ENCODE assay signal across 8 mouse cellular contexts in genomic region chr1:131335604-131336003, GRCm38 (mm10). TPM values are rescaled to one million over a fixed set of nuclear protein-coding genes. Genes with fewer than 3 reads are reported as not detected.
DNase-seq lines count a peak whose midpoint lies in the region; ATAC-seq and TF ChIP-seq lines count a peak whose summit lies in the region.

No protein-coding gene starts in this region.

- no peak overlapping the region for H3K9ac ChIP-seq in heart, embryonic 13.5 days
- no peak overlapping the region for H3K9ac ChIP-seq in heart, adult 2 months (ENCODE audit: low read depth, low read length)
- H3K9ac ChIP-seq in embryonic facial prominence, embryonic 13.5 days: no peak overlapping the region

- ATAC-seq in heart, embryonic 13.5 days (ENCODE audit: extremely low read depth, insufficient number of reproducible peaks, low FRiP score, low TSS enrichment): no peak
- ATAC-seq in embryonic facial prominence, embryonic 13.5 days (ENCODE audit: insufficient number of reproducible peaks, insufficient read depth, low FRiP score, low TSS enrichment, low read depth): no peak

- peak overlapping the region; percentile 62 for H3K27ac ChIP-seq in heart, embryonic 13.5 days (replicated peaks)
- H3K27ac ChIP-seq in heart, adult 2 months: no peak overlapping the region
- 0 out of 2 replicates have a peak overlapping the region, but pooled peaks have one; percentile 22 for H3K27ac ChIP-seq in embryonic facial prominence, embryonic 13.5 days

- peaks cover 80% of the 10 kb centered on the region for H3K36me3 ChIP-seq in heart, embryonic 13.5 days
- peaks cover 3% of the 10 kb centered on the region for H3K36me3 ChIP-seq in heart, adult 2 months (ENCODE audit: control insufficient read depth, insufficient read depth, low read length)
- H3K36me3 ChIP-seq in embryonic facial prominence, embryonic 13.5 days: peaks cover 45% of the 10 kb centered on the region

- H3K4me3 ChIP-seq in heart, embryonic 13.5 days: no peak overlapping the region
- no peak overlapping the region for H3K4me3 ChIP-seq in heart, adult 2 months
- H3K4me3 ChIP-seq in embryonic facial prominence, embryonic 13.5 days: no peak overlapping the region

- no peak for DNase-seq in heart, adult 2 months
- DNase-seq in testis, postnatal 10 days (ENCODE audit: low spot score): peak; percentile 57
- no peak for DNase-seq in testis, postnatal 14 days (ENCODE audit: low spot score)
- no peak for DNase-seq in ovary, postnatal 10 days (ENCODE audit: low spot score)
- DNase-seq in layer of hippocampus, postnatal 36 days: no peak
- DNase-seq in urinary bladder, adult 2 months (ENCODE audit: low spot score): no peak

- no peak overlapping the region for H3K4me2 ChIP-seq in heart, embryonic 13.5 days
- no peak overlapping the region for H3K4me2 ChIP-seq in embryonic facial prominence, embryonic 13.5 days

- no peaks in the 10 kb centered on the region for H3K9me3 ChIP-seq in heart, embryonic 13.5 days
- H3K9me3 ChIP-seq in embryonic facial prominence, embryonic 13.5 days: no peaks in the 10 kb centered on the region

- no peak for TF ChIP-seq POLR2A in heart, adult 2 months (IDR thresholded peaks at IDR 0.05; ENCODE audit: insufficient read depth, low read depth, low read length)

- intact Hi-C loops in heart, adult 2 months (cut with DNase I): no loop called here

- WGBS in heart, embryonic 13.5 days: 44% methylated on average over 3 of the region's 3 CpGs
- WGBS in heart, adult 2 months: 67% methylated on average over 3 of the region's 3 CpGs
- WGBS in embryonic facial prominence, embryonic 13.5 days: 49% methylated on average over 3 of the region's 3 CpGs

- TF ChIP-seq CTCF in heart, adult 2 months (IDR thresholded peaks at IDR 0.05): no peak

- peaks cover 25% of the 10 kb centered on the region for H3K4me1 ChIP-seq in heart, embryonic 13.5 days
- H3K4me1 ChIP-seq in heart, adult 2 months (ENCODE audit: control insufficient read depth, insufficient read depth, low read length): no peaks in the 10 kb centered on the region
- H3K4me1 ChIP-seq in embryonic facial prominence, embryonic 13.5 days: 0 out of 2 replicates have a peak, but pooled peaks cover 5% of the 10 kb centered on the region

- TF ChIP-seq EP300 in heart, adult 2 months (IDR thresholded peaks at IDR 0.05; ENCODE audit: insufficient read depth, low read depth, low read length): no peak

- no peaks in the 10 kb centered on the region for H3K27me3 ChIP-seq in heart, embryonic 13.5 days (replicated peaks)
- H3K27me3 ChIP-seq in heart, adult 2 months (ENCODE audit: control insufficient read depth, insufficient read depth, low read length): no peaks in the 10 kb centered on the region
- no peaks in the 10 kb centered on the region for H3K27me3 ChIP-seq in embryonic facial prominence, embryonic 13.5 days

- H3K79me2 ChIP-seq in heart, adult 2 months (replicated peaks; ENCODE audit: control insufficient read depth, insufficient read depth, low read length): no peaks in the 10 kb centered on the region

RNA-seq across cellular contexts. Expression of gene Ikbke, which starts 56.2 kb away (rescaled TPM):
- polyA plus RNA-seq in heart, embryonic 13.5 days (2015; fragmentation: Nextera tagmentation; extraction: Ambion mirVana): 2.4 and 2.8 TPM in 2 replicates
- 1 to 10 TPM; 1.5 TPM for total RNA-seq in heart, adult 2 months (2021)
- 3.4 and 4.7 TPM in 2 replicates for polyA plus RNA-seq in heart, adult 2 months (2012; rRNA removed)
- 2.7 and 3.6 TPM in 2 replicates for polyA plus RNA-seq in embryonic facial prominence, embryonic 13.5 days (2015; fragmentation: Nextera tagmentation; extraction: Ambion mirVana)
- 1 to 10 TPM; 1.6 to 2.7 TPM for total RNA-seq in layer of hippocampus, postnatal 36 days (2021)
- 21.2 TPM in 2 replicates for polyA plus RNA-seq in urinary bladder, adult 2 months (2012; rRNA removed)
